Mouse (Mus musculus) thymus, postnatal 4 days (tissue): ENCODE results near the gene Syn3.

Experiments
- DNase-seq: peaks from one replicate; pipeline ENCODE4 v3.0.0; 2021

Syn3 gene

DNA sequence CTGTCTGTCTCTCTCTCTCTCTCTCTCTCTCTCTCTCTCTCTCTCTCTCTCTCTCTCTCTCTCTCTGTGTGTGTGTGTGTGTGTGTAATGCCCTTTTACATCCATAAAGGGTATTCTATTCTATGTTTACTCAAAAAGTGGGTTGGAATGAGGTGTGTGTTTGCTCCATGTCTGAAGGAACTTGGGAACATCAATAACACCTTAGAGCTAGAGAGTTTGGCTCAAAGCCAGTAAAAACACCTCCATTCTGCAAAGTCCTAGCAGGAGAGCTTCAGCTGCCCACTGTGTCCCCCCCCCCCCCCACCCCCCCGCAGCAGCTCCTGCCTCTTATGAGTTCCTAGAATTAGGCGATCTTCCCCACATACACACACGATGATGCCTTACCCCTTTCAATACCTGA is 161.5 kb downstream of the Syn3 start:
- no peak for DNase-seq

DNA sequence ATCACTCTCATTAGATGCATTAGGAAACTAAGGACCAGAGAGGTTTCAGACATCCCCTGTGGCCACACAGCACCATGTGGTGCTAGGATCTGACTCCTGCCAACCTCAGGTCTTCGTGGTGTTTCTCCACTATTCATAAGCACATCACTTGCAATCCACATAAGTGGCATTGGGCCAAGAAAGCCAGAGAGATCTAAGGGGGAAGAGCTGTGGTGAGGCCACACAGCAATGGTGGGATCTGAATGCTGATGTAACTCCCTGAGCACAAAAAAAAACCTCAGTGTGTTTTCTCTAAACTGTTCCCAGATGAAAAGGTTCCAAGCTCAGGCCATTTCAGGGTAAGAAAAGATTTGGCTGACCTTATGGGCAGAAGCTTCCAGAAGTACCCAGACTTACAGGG is 162.2 kb downstream of the Syn3 start:
- no peak for DNase-seq

DNA sequence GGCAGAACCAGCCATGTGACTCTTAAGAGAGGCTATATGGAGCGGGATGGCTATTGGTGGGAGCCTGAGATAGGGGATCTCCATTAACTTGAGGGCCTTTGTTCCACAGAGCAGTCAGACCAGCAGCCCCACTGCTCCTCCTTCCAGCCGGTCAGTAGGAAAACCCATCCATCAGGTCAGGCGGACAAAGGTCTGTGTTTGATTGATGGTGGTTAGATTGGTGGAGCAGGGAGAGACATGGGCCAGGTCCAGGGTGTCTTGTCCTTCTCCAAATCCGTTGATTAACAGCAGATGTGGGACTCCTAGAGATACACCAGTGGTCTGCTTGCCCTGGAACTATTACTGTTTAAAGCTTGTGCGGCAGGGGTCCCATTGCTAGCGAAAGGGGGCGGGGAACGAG is 164.1 kb downstream of the Syn3 start:
- no peak for DNase-seq

DNA sequence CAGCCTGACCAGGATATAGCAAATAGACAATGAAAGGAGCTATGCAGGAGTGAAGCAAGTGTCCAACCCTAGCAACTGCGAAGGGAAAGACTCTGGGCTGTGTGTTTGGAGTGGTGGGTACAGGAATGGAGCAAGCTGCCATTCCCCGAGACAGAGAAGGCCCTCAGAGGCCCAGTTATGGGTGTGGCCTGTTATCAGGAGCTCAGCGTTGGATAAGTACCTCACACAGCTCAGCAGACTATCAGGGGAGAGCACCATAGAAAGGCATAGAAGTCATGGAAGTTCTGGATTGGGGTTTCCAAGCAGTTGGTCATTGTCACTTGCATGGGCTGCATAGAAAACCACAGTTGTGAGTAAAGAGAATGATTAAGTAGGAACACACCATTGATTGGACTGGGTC is 165.8 kb downstream of the Syn3 start:
- DNase-seq = no peak

DNA sequence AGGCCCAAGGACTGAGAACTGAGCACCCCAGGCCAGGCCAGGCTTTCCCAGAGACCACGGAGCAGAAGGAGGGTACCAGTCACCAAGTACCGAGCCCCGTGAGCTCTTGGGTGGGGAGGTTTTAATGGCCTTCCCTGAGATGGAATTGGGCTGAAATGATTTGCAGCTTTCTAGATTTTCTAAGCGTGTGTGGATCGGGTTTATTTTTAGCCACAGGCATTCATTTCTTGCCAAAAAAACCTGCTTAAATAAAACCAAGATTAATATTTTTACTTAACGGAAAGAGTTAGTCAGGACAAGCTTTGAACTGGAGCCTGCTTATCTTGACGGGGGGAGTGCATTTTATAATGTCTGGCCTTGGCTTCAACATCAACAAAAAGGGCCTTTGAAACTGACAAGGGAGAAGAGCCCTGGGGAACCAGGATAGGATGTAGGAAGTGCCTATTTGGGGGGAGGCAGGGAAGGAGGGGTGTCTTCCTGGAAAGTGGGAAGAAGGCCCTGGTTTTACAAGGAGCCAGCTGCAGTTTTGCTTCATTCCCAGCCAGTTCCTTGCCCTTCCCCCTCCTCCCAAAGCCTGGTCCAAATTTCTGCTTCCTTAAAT is 166.9 kb downstream of the Syn3 start:
- DNase-seq = no peak

DNA sequence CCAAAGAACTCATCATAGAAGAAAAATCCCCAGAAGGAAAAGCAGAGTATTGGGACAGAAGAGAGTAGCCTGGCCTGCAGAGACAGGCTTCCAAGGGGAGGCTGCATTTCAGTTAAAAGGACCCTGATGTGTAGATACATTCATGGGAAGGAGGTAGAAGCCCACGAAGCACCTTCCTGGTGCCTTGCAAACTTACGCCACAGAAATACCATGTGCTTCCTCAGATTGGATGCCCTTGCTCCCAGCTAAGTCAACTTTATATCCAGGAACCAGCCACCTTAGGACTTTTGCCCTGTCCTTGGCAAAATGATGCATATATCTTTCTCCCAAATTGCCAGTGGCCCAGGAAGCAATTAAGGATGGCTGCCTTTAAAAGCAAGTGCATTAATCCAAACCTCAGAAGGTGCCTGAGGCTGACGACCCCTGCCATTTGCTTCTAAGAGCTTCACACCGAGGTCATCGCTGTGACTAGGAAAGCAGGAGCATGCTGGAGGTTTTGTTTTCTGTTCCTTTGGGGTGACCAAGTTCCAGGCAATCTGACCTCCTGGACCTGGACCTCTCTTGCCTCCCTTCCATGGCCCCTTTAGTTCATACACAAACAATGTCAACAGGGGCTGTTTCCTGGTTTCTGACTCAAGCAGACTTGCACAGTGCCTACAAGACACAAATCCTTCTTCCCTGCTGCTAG is 167.6 kb downstream of the Syn3 start:
- no peak for DNase-seq

DNA sequence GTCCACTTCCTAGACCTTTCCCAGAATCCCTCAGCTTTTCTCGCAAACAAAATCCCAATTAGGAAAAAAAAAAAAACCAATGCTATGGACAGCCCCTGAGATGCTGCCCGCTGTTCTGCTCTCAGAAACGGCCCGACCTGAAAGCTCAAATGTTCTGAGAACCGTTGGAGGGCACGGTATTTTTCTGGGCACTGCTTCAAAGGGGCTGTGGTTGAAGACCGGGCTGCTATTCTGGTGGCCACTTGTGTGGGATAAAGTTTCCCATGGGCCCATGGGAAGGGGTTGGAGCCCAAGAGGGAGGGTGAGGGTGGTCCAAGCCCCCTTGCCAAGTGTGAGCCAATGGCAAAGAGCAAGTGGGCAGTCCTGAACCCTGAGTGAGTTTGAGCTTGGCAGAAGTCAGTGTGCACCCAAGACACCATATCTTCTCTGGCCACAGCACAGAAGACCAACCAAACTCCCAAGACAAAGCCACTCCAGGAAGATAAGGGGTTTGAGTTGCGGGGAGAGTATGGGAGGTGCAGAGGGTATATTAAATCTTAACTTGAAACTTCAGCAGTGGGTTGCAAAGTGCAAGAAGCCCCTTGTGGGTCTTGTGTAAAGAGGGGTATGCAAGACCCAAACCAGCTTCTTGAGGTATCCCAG is 169.3 kb downstream of the Syn3 start:
- DNase-seq = no peak

DNA sequence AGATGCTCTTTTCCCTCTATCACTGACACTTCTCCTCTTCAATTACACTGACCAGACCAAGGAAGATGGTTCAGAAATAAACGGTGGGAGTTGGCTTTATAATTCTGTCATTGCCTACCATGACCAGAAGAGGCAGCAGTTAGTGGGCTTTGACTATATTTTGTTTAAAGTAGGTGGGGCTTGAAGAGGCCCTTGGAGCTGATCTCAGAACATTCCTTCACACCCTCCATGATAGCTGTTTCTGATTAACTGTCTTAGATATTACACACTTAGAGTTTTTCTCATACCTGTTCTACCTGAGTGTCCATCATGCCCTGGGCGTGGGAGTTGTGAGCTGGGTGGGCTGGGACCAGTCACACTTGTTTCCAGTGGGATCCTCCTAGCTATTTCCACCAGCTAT is 170.0 kb downstream of the Syn3 start:
- no peak for DNase-seq

DNA sequence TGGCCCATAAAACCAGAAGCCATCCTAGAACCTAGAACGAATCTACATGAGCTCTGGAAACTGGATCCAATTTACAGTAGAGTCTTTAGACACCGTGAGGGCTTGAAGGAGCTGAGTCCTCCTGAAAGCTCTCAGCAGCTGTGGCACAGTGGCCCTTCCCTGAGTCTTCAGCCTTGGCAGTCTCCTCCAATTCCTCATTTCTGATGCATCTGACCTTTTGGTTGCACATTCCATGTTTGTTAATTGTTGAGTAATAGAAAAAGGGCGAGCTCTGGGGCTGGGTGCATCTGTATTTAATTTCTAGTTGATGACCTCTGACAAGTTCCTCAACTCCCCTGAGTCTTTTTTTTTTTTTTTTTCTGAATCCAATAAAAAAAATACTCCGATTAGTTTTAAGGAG is 170.6 kb downstream of the Syn3 start:
- no peak for DNase-seq

DNA sequence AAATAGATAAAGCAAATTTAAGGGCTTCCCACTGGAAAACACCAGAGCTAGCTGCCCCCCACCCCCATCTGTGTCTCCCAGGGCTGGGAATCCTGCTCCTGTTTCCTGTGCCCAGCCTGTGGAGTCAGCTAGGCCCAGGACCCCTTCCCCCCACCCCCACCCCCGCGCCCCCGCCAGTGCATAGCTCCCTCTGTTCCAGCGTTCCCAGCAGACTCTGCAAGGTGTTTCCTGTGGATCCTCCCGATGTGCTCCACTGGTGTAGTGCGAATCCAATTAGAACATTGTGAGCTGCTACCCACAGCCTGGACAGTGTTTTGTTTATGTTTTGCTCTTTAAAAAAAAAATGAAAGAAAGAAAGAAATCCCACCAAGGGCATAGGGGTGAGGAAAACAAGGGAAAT is 173.4 kb downstream of the Syn3 start:
- no peak for DNase-seq

DNA sequence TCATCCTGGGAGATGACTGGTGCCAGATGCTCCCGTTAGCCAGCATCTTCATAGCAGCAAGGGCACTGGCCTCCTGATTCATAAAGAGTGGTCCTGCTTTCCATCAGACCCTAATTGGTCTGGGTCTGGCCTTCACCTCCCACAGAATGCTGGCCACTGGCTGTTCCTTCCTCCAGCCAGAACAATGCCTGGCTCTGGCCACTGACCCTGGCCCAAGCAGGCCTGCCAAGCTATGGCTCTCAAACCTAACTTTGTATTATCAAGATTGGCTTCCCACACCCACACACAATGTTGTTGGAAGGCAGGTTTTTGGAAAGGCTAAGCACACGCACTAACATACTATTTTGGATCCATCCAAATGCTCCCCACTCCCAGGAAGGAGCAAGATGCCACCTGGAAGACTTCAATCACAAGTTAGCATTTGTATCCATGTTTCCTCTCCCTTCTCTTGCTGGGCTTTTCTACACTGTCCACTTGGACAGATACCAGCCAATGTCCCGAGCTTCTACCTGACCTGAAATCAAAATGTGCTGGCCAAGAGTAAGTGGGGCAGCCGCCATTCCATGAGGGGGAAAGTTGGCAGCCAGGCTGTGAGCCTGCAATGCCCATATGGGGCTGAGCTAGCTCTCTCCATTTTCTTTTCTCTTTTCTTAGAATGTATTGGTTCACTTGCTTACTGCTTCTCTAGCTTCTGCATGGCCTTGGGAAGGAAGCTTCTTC is 175.3 kb downstream of the Syn3 start:
- no peak for DNase-seq

DNA sequence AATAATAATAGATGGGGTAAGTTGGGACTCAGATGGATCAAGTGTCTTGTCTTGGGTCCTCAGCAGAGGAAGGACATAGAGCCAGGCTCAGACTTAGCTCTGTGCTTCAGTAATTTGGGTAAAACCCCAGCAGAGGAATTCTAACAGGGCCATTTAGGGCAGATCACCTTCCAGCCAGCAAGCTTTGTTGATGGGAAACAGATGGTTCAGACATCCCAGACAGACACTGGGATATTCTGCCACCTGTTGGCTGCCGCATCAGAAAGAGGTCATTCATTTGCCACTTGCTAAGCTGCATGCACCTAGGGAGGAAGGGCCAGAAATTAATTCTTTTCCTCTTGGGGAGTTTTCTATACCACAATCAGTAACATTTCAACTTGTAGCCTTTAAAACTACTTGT is 176.7 kb downstream of the Syn3 start:
- DNase-seq = no peak

DNA sequence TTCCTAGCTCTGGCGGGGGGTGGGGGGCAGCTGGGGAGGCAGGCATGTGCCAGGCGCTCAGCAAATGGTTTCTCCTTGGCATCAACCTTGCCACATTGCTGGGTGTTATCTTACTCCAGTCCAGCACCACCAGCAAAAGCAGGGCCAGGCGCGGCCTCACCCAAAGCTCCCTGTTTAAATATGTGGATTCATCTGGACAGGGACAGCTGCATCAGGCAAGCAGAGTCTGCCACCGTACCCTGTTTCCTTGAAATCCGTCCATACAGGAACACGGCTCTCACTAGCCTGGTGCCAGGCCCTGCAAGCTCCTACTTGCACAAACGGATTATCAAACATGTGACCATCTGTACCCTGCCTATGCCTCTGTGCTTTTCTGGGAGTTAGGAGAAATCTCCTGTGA is 177.5 kb downstream of the Syn3 start:
- no peak for DNase-seq

DNA sequence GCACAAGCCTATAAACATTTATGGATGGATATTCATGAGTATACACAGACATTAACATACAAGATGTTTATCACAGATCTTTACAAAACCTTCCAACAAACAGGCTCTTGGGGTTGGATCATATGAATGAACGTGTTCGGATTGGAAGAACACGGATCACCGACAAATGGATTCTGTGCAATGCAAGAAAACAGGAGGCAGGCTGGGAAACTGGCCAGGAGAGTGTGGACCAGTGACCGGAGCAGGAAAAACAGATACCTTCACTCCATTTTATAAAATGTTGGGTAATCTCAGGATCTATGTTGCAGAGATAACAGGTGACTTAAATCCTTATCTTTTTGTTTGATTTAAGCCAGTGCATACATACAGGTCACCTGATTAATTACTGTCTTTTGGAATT is 178.5 kb downstream of the Syn3 start:
- DNase-seq = no peak

DNA sequence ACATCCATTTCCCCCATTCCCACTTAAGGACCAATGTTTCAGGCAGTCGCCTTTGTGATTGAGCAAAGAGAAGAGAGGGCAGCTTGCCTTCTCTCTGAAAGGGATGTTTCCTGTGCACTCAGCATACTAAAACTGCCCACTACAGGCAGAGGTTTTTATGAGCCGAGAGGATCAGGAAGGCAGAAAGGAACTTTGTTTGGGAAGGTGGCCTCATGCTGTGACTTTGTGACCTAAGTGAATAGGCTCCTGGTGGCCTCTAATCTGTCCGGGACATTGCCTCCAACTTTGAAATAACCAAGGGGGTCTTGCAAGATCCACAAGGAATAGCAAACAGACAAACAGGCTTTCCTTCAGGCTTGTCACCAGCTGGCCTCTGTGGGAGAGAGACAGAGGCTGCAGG is 179.2 kb downstream of the Syn3 start:
- DNase-seq = no peak

DNA sequence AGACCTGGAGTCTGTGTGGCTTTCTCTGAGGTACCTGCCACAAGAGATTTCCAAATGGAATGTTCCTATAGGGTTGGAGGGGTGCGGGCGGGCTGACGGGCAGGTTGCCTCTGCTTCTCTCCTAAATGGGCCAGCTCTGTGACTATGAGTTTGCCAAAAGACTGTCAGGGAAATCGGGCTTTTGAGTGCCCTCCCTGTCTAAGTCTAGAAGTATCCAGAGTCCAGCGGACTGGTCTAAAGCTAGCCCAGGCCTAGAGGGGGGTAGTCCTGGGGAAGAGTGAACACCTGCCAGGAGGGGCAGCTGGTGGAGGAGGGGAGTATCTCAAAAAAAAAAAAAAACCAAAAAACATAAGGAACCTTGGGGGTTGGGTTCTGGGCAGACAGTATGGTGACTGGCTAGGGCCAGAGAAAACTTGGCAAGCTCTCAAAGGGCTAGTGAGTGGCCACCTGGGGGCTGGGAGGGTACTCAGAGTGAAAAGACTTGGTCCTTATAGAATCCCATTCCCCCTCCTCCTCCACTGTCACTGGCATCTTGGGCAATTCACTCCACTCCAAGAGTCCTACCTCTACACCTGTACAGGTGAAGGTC is 180.1 kb downstream of the Syn3 start:
- no peak for DNase-seq

DNA sequence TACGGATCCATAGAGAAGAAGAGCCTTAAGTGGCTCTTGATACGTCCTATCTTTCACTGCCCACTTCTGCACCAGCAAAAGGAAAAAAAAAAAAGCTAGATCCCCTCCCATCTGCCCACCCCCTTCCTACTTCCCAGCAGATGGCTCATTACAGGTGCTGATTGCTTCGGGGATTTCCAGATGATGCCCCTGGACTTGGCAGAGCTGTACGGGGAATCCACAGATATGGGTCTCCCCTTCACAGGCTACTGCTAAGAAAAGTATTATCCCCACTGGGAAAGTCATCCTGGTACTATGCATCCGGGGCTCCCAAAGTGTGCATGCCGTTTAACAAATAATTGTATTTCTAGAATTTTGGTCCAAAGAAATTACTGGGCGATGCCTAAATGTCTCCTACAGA is 181.1 kb downstream of the Syn3 start:
- DNase-seq = no peak

DNA sequence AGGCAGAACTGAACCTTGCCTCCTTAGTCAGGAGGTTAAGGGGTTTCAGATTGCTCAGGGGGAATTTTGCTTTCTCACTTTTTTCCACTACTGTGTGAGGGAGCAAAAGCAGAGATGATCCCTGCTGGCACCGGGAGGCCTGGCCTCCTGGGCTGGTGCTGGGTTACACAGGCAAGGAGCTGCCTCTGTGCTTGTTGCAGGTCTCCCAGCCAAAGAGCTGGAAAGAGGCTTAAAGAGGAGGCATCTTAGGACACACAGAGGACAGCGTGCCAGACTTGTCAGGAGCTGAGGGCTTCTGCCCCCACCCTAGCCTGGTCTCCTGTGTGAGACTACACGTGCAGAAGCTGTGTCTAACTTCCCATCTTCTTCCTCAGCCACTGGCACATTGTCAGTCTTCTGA is 183.2 kb downstream of the Syn3 start:
- DNase-seq = no peak

DNA sequence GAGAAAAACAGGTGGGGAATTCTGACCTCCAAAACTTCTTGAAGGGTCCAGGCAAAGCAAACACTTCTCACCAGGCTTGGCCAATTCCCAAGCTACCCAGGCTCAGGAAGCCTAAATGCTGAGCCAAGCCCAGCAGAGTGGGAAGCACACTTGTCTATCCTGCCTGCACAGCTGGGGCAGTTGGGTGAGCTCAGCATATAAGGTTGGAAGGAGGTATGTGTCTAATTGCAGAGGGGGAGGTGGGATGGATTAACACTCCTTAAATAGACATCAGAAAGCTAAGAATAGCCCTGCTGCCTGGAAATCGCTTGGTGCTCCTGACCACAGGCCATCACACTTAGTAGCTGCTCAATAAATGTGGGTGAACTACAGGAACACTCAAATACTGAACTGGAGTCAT is 185.2 kb downstream of the Syn3 start:
- no peak for DNase-seq

DNA sequence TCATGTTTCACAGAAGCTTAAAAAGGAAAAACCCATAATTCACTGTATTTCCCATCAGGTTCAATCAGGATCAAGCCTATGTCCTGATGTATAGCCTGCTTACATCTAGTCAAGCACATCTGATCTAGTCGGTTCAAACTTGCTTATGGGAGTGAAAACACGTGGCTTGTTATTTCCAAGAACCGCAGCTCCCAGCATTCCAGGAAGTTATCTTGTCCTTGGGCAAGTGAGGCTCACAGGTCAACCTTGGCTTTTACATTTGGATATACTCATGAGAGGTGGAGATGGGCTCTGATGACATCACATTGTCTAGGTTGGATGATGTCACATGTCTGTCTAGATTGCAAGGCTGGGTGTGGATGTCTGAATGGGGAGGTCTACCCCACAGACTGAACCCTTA is 185.7 kb downstream of the Syn3 start:
- no peak for DNase-seq

DNA sequence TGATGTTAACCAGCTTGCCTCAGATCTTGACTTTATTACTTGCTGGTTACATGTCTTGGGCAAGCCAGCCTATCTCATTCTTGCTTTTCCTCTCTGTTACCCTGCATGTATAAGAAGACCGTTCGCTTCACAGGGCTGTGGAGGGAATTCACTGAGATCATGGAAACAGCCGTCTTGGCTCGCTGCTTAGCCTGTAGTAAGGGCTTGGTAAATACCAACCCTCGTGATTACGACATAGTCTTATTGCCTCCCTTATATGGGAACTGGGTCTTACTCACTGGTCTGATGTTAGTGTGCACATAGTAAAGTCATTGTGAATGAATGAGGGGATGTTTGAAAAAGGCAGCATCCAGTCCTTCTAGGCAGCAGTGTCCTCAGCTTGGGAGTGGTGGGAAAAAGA is 188.2 kb downstream of the Syn3 start:
- DNase-seq = no peak

DNA sequence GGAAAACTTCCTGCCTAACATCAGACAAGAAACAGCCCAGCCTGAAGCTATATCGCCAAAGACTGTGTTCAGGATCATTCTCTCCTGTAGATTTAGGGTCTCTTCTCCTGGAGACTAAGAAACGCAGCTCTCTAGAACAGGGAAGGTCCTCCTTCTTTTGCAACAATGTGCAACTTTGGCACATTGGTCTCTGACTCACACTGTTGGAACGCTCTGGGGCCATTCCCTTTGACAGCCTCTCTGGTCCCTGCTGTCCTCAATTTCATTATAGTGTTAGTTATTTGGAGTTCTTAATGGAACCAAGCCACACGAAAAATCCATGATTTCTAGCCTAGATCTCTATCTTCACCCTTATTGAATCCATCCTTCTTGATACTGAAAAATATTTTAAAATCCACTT is 191.5 kb downstream of the Syn3 start:
- no peak for DNase-seq

DNA sequence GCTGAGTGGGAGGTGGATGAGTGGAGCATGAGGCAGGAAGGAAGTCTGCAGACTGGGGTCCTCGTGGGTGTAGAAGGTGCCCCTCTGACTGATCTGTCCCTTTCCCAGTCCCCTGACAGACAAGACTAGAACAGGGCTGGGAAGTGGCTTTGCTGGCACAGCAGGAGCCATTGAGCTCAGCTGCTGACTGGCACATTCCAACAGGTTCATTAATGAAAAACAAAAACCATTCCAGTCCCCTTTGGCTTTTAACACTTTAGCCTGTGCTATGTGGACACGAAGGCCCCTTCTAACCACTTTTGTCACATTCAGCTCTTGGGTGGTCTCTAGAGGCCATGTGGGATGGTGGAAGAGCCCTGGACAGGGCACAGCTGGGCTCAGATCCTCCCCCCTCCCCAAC is 194.1 kb downstream of the Syn3 start:
- no peak for DNase-seq

DNA sequence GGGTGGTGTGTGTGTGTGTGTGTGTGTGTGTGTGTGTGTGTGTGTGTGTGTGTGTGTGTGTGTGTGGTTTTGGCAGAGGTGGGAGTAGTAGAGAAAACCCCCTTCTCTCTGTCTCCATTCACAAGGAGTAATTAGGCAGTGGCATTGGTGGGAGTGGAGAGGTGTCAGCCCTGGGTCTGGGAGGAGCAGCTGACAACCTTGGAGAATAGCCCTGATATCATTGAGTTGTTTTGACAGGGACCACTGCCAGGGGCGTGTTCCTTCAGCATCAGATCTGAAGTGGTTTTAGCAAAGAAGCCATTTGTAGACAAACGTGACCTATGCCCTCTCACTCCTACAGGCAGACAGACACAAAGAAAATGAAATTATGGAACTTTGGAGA is 195.2 kb downstream of the Syn3 start:
- DNase-seq = no peak
